Mouse (Mus musculus) CH12.LX (cell line): Measurements from ENCODE around the gene Cd8b1.

Experiments
- CHD2 ChIP-seq: IDR thresholded peaks from 2 replicates; pipeline ENCODE4 v1.6.1; 2011; ENCODE audit warnings: low read length, improper control_type of control experiment
- CTCF ChIP-seq, 2 experiments: IDR thresholded peaks in 1 of 2; conservative IDR thresholded peaks in 1 of 2; 2 replicates each; pipeline ENCODE4 v1.5.1; 2011 to 2012; ENCODE audit warnings: low read depth in 2 of 2, low read length in 2 of 2, improper control_type of control experiment in 1 of 2, inconsistent platforms in 1 of 2, mild to moderate bottlenecking in 1 of 2, moderate library complexity in 1 of 2
- EP300 ChIP-seq: IDR thresholded peaks from 2 replicates; pipeline ENCODE4 v1.6.1; 2011; ENCODE audit warnings: low read length, improper control_type of control experiment
- ETS1 ChIP-seq: conservative IDR thresholded peaks from 2 replicates; pipeline ENCODE4 v1.6.1; 2012; ENCODE audit warnings: low read depth, mild to moderate bottlenecking, inconsistent platforms, low read length, improper control_type of control experiment, moderate library complexity
- GABPA ChIP-seq: IDR thresholded peaks from 2 replicates; pipeline ENCODE4 v1.6.1; 2012; ENCODE audit warnings: low read depth, low read length, improper control_type of control experiment, inconsistent platforms; ENCODE audit not compliant: insufficient replicate concordance
- POLR2A ChIP-seq: IDR thresholded peaks from 2 replicates; pipeline ENCODE4 v1.6.1; 2011; ENCODE audit warnings: low read depth, mild to moderate bottlenecking, improper control_type of control experiment, low read length
- SMC3 ChIP-seq: IDR thresholded peaks from 2 replicates; pipeline ENCODE4 v1.6.1; 2011; ENCODE audit warnings: low read depth, low read length, improper control_type of control experiment
- TBP ChIP-seq: conservative IDR thresholded peaks from 2 replicates; pipeline ENCODE4 v1.6.1; 2011; ENCODE audit warnings: low read depth, low read length, improper control_type of control experiment
- UBTF ChIP-seq: IDR thresholded peaks from 2 replicates; pipeline ENCODE4 v1.6.1; 2012; ENCODE audit warnings: low read depth, mild to moderate bottlenecking, inconsistent platforms, low read length, improper control_type of control experiment, moderate library complexity
- USF2 ChIP-seq: conservative IDR thresholded peaks from 2 replicates; pipeline ENCODE4 v1.6.1; 2011; ENCODE audit warnings: low read depth, low read length, improper control_type of control experiment
- ZMIZ1 ChIP-seq: IDR thresholded peaks from 2 replicates; pipeline ENCODE4 v1.6.1; 2012; ENCODE audit warnings: low read depth, mild to moderate bottlenecking, inconsistent platforms, low read length, improper control_type of control experiment

GRCm38 (mm10) chr6:71351201-71351600, 28.6 kb downstream of the Cd8b1 start:
- no peak for TF ChIP-seq ETS1
- TF ChIP-seq CTCF (conservative IDR thresholded peaks at IDR 0.05 in 1 of 2, IDR thresholded peaks at IDR 0.05 in 1 of 2; ENCODE audit: low read depth in 2 of 2, low read length in 2 of 2), result peak in 1 of 2 experiments; percentile 26; a peak in 2 of 4 replicates
- no peak for TF ChIP-seq ZMIZ1
- no peak for TF ChIP-seq TBP
- TF ChIP-seq USF2, result no peak
- no peak for TF ChIP-seq CHD2
- TF ChIP-seq SMC3, result peak; percentile 22; the same call in 1 of the 2 replicates
- TF ChIP-seq EP300, result no peak
- TF ChIP-seq UBTF, result no peak
- no peak for TF ChIP-seq POLR2A
- TF ChIP-seq GABPA, result no peak
